Mouse (Mus musculus) cerebellum, postnatal 36 days (tissue): ENCODE results near the gene 9530077C05Rik.

Experiments used
- DNase-seq, 2 experiments: peaks; one replicate each; pipeline ENCODE4 v3.0.0; 2021 to 2022; ENCODE audit warnings: mixed read lengths in 2 of 2

Gene 9530077C05Rik

GRCm38 (mm10) chr9:22466212-22466611 lies 54.9 kb downstream of the 9530077C05Rik start:
- DNase-seq, result no peak

GRCm38 (mm10) chr9:22467371-22468169 lies 56.3 kb downstream of the 9530077C05Rik start:
- peak; percentile 48 to 54 for DNase-seq

- DNase-seq, result peak in 1 of 2 experiments; percentile 68
These were observed 57.0 kb downstream of the 9530077C05Rik start for GRCm38 (mm10) chr9:22468170-22468898.

- DNase-seq, result no peak
These were observed 57.6 kb downstream of the 9530077C05Rik start for GRCm38 (mm10) chr9:22468899-22469259.

GRCm38 (mm10) chr9:22469643-22470042 lies 58.3 kb downstream of the 9530077C05Rik start, which contains the start of gene Rp9:
TSS of gene Rp9 (minus strand) at chr9:22469743.
- DNase-seq, result no peak

GRCm38 (mm10) chr9:22475424-22475868 lies 64.1 kb downstream of the 9530077C05Rik start, which contains the start of gene Bbs9:
TSS of gene Bbs9 (plus strand) at chr9:22475715.
- DNase-seq, result peak; percentile 94 to 95

- DNase-seq, result peak in 1 of 2 experiments; percentile 18
These were observed 65.0 kb downstream of the 9530077C05Rik start for GRCm38 (mm10) chr9:22476265-22476664.

GRCm38 (mm10) chr9:22478946-22479345 lies 67.6 kb downstream of the 9530077C05Rik start:
- no peak for DNase-seq

GRCm38 (mm10) chr9:22483866-22484561 lies 72.7 kb downstream of the 9530077C05Rik start:
- DNase-seq, result no peak

GRCm38 (mm10) chr9:22484562-22485308 lies 73.4 kb downstream of the 9530077C05Rik start:
- no peak for DNase-seq

- no peak for DNase-seq
These were observed 74.9 kb downstream of the 9530077C05Rik start for GRCm38 (mm10) chr9:22486211-22486610.

GRCm38 (mm10) chr9:22488963-22489362 lies 77.7 kb downstream of the 9530077C05Rik start:
- no peak for DNase-seq
